Mouse (Mus musculus): ENCODE measurements around the gene Mamstr. TPM values are rescaled to one million over a fixed set of nuclear protein-coding genes. Genes with fewer than 3 reads are reported as not detected.

Gene Mamstr
- 0.48 TPM for polyA plus RNA-seq (2012; fragmentation: generic; extraction: Trizol)
- long read RNA-seq, experiment 1, result 0 reads
- long read RNA-seq, experiment 2, result 0 reads

- Histone ChIP-seq H3K36me3 (ENCODE audit: control insufficient read depth, insufficient read depth) (no peaks in the 10 kb centered on the region), H3K27me3 (ENCODE audit: control insufficient read depth, insufficient read depth, insufficient read length) (no peaks in the 10 kb centered on the region), H3K79me3 (ENCODE audit: low read depth) (no peaks in the 10 kb centered on the region), H3K79me2 (ENCODE audit: control insufficient read depth, insufficient read depth) (no peaks in the 10 kb centered on the region), H3ac (ENCODE audit: control insufficient read depth, insufficient read length, low read depth) (no peak within 1 kb of the TSS), H3K4me3 (ENCODE audit: insufficient read depth, poor library complexity, severe bottlenecking) (no peak within 1 kb of the TSS)
- TF ChIP-seq CTCF (IDR thresholded peaks at IDR 0.05; ENCODE audit: control insufficient read depth, insufficient read depth, insufficient read length) (no peak), MAX (IDR thresholded peaks at IDR 0.05) (no peak), MYOD1 (IDR thresholded peaks at IDR 0.05; ENCODE audit: control insufficient read depth, insufficient read length, low read depth) (peak; percentile 99)
These were observed at the start of gene Mamstr for GRCm38 (mm10) chr7:45639561-45640027. Gene Mamstr (plus strand): TSS chr7:45639977.

GRCm38 (mm10) chr7:45590874-45591273 is 48.9 kb upstream of the Mamstr start:
- Histone ChIP-seq H3K79me3 (ENCODE audit: low read depth) (no peaks in the 10 kb centered on the region), H3K79me2 (ENCODE audit: control insufficient read depth, insufficient read depth) (no peaks in the 10 kb centered on the region), H3ac (ENCODE audit: control insufficient read depth, insufficient read length, low read depth) (no peak overlapping the region), H3K4me3 (ENCODE audit: insufficient read depth, poor library complexity, severe bottlenecking) (no peak overlapping the region), H3K36me3 (ENCODE audit: control insufficient read depth, insufficient read depth) (no peaks in the 10 kb centered on the region), H3K27me3 (ENCODE audit: control insufficient read depth, insufficient read depth, insufficient read length) (no peaks in the 10 kb centered on the region)
- TF ChIP-seq USF1 (IDR thresholded peaks at IDR 0.05; ENCODE audit: low read depth) (no peak), MAX (IDR thresholded peaks at IDR 0.05) (no peak), CEBPB (IDR thresholded peaks at IDR 0.05; ENCODE audit: low read depth) (no peak), MYOD1 (IDR thresholded peaks at IDR 0.05; ENCODE audit: control insufficient read depth, insufficient read length, low read depth) (no peak), MYOG (IDR thresholded peaks at IDR 0.05; ENCODE audit: control insufficient read depth, extremely low read depth, insufficient read length) (no peak)

- Histone ChIP-seq H3K79me2 (ENCODE audit: control insufficient read depth, insufficient read depth) (no peaks in the 10 kb centered on the region), H3K79me3 (ENCODE audit: low read depth) (no peaks in the 10 kb centered on the region), H3K36me3 (ENCODE audit: control insufficient read depth, insufficient read depth) (no peaks in the 10 kb centered on the region), H3K27me3 (ENCODE audit: control insufficient read depth, insufficient read depth, insufficient read length) (no peaks in the 10 kb centered on the region), H3K4me3 (ENCODE audit: insufficient read depth, poor library complexity, severe bottlenecking) (no peak overlapping the region), H3ac (ENCODE audit: control insufficient read depth, insufficient read length, low read depth) (no peak overlapping the region)
- TF ChIP-seq CEBPB (IDR thresholded peaks at IDR 0.05; ENCODE audit: low read depth), result no peak
- no peak for TF ChIP-seq MAX (IDR thresholded peaks at IDR 0.05)
- TF ChIP-seq USF1 (IDR thresholded peaks at IDR 0.05; ENCODE audit: low read depth), result no peak
- no peak for TF ChIP-seq MYOG (IDR thresholded peaks at IDR 0.05; ENCODE audit: control insufficient read depth, extremely low read depth, insufficient read length)
- TF ChIP-seq CTCF (IDR thresholded peaks at IDR 0.05; ENCODE audit: control insufficient read depth, insufficient read depth, insufficient read length), result no peak
- no peak for TF ChIP-seq FOSL1 (IDR thresholded peaks at IDR 0.05; ENCODE audit: insufficient read depth, low read length, poor library complexity, severe bottlenecking)
- TF ChIP-seq MYOD1 (IDR thresholded peaks at IDR 0.05; ENCODE audit: control insufficient read depth, insufficient read length, low read depth), result no peak
These were observed 47.9 kb upstream of the Mamstr start for GRCm38 (mm10) chr7:45591880-45592279.

- H3ac ChIP-seq (ENCODE audit: control insufficient read depth, insufficient read length, low read depth), result no peak overlapping the region
- H3K4me3 ChIP-seq (ENCODE audit: insufficient read depth, poor library complexity, severe bottlenecking), result no peak overlapping the region
- H3K79me2 ChIP-seq (ENCODE audit: control insufficient read depth, insufficient read depth), result no peaks in the 10 kb centered on the region
- TF ChIP-seq CEBPB (IDR thresholded peaks at IDR 0.05; ENCODE audit: low read depth) (no peak), CTCF (IDR thresholded peaks at IDR 0.05; ENCODE audit: control insufficient read depth, insufficient read depth, insufficient read length) (peak; percentile 70), USF1 (IDR thresholded peaks at IDR 0.05; ENCODE audit: low read depth) (no peak), MYOD1 (IDR thresholded peaks at IDR 0.05; ENCODE audit: control insufficient read depth, insufficient read length, low read depth) (no peak), FOSL1 (IDR thresholded peaks at IDR 0.05; ENCODE audit: insufficient read depth, low read length, poor library complexity, severe bottlenecking) (no peak)
- no peaks in the 10 kb centered on the region for H3K36me3 ChIP-seq (ENCODE audit: control insufficient read depth, insufficient read depth)
- H3K27me3 ChIP-seq (ENCODE audit: control insufficient read depth, insufficient read depth, insufficient read length), result no peaks in the 10 kb centered on the region
- H3K79me3 ChIP-seq (ENCODE audit: low read depth), result no peaks in the 10 kb centered on the region
These were observed 46.5 kb upstream of the Mamstr start for GRCm38 (mm10) chr7:45593118-45593815.

- no peak for TF ChIP-seq MAX (IDR thresholded peaks at IDR 0.05)
- TF ChIP-seq CTCF (IDR thresholded peaks at IDR 0.05; ENCODE audit: control insufficient read depth, insufficient read depth, insufficient read length), result no peak
- TF ChIP-seq MYOD1 (IDR thresholded peaks at IDR 0.05; ENCODE audit: control insufficient read depth, insufficient read length, low read depth), result no peak
- no peak for TF ChIP-seq MYOG (IDR thresholded peaks at IDR 0.05; ENCODE audit: control insufficient read depth, extremely low read depth, insufficient read length)
- no peak for TF ChIP-seq FOSL1 (IDR thresholded peaks at IDR 0.05; ENCODE audit: insufficient read depth, low read length, poor library complexity, severe bottlenecking)
- TF ChIP-seq CEBPB (IDR thresholded peaks at IDR 0.05; ENCODE audit: low read depth), result no peak
- no peak for TF ChIP-seq USF1 (IDR thresholded peaks at IDR 0.05; ENCODE audit: low read depth)
- H3K79me3 ChIP-seq (ENCODE audit: low read depth), result no peaks in the 10 kb centered on the region
- H3K4me3 ChIP-seq (ENCODE audit: insufficient read depth, poor library complexity, severe bottlenecking), result no peak overlapping the region
- H3K36me3 ChIP-seq (ENCODE audit: control insufficient read depth, insufficient read depth), result no peaks in the 10 kb centered on the region
- H3K79me2 ChIP-seq (ENCODE audit: control insufficient read depth, insufficient read depth), result no peaks in the 10 kb centered on the region
- H3K27me3 ChIP-seq (ENCODE audit: control insufficient read depth, insufficient read depth, insufficient read length), result no peaks in the 10 kb centered on the region
- H3ac ChIP-seq (ENCODE audit: control insufficient read depth, insufficient read length, low read depth), result no peak overlapping the region
These were observed 44.6 kb upstream of the Mamstr start for GRCm38 (mm10) chr7:45595176-45595575.

GRCm38 (mm10) chr7:45596107-45596506 is 43.7 kb upstream of the Mamstr start:
- TF ChIP-seq CEBPB (IDR thresholded peaks at IDR 0.05; ENCODE audit: low read depth) (no peak), MYOD1 (IDR thresholded peaks at IDR 0.05; ENCODE audit: control insufficient read depth, insufficient read length, low read depth) (no peak), MYOG (IDR thresholded peaks at IDR 0.05; ENCODE audit: control insufficient read depth, extremely low read depth, insufficient read length) (no peak), FOSL1 (IDR thresholded peaks at IDR 0.05; ENCODE audit: insufficient read depth, low read length, poor library complexity, severe bottlenecking) (no peak), USF1 (IDR thresholded peaks at IDR 0.05; ENCODE audit: low read depth) (no peak), CTCF (IDR thresholded peaks at IDR 0.05; ENCODE audit: control insufficient read depth, insufficient read depth, insufficient read length) (no peak), MAX (IDR thresholded peaks at IDR 0.05) (no peak)

More at GRCm38 (mm10) chr7:45596107-45596506, 43.7 kb upstream of the Mamstr start:
- no peaks in the 10 kb centered on the region for H3K36me3 ChIP-seq (ENCODE audit: control insufficient read depth, insufficient read depth)
- H3K79me3 ChIP-seq (ENCODE audit: low read depth), result no peaks in the 10 kb centered on the region
- no peaks in the 10 kb centered on the region for H3K27me3 ChIP-seq (ENCODE audit: control insufficient read depth, insufficient read depth, insufficient read length)
- H3K79me2 ChIP-seq (ENCODE audit: control insufficient read depth, insufficient read depth), result no peaks in the 10 kb centered on the region
- no peak overlapping the region for H3K4me3 ChIP-seq (ENCODE audit: insufficient read depth, poor library complexity, severe bottlenecking)
- no peak overlapping the region for H3ac ChIP-seq (ENCODE audit: control insufficient read depth, insufficient read length, low read depth)
